Mouse (Mus musculus): ENCODE measurements at regions not wholly inside any gene's neighbourhood (a gene's known extent, or its start where the extent isn't known, plus 50 kb on each side); places are given as distances from the start of the nearest gene placed in this dataset.
A peak's percentile ranks its signal among the peaks of the same experiment; 100 is the strongest.

DNA sequence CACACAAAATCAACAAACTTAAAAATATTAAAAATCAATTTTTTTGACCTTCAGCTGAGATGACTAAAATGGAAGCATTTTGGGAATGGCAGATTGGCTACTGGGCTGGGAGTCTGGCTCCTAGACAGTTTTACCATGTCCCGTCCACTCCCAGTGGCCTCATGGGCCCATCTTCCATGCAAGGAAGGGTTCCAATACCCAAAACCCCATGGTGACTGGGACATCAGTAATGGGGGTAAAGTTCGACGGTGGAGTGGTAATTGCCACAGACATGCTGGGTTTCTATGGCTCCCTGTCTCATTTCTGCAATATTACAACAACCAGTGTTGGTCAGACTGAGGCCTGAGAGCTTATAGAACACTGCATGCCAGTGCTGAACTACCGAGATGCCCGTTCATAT is 82.2 kb downstream of the Il20rb start:
- DNase-seq (ENCODE audit: low spot score in 2 of 2), result no peak

DNA sequence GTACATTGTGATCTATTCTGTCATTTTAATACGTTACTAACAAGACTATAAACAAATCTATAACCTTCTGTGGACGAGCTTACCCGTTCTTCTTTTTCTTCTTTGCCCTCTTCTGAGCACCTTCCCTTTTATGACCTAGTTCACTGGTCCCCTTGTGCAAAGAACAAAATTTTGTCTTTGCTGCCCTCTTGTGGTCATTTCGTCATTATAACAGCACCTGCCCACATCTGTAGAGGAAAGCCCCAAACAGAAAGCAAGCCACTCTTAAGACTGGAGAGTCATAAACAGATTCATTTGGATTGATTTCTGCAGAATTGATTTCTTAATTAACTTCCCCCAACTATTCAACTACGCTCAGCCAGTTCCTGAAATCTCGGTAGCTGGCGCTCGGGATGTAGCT is 86.2 kb downstream of the Il20rb start:
- peak; percentile 21 to 51 for DNase-seq (ENCODE audit: low spot score in 2 of 2)

DNA sequence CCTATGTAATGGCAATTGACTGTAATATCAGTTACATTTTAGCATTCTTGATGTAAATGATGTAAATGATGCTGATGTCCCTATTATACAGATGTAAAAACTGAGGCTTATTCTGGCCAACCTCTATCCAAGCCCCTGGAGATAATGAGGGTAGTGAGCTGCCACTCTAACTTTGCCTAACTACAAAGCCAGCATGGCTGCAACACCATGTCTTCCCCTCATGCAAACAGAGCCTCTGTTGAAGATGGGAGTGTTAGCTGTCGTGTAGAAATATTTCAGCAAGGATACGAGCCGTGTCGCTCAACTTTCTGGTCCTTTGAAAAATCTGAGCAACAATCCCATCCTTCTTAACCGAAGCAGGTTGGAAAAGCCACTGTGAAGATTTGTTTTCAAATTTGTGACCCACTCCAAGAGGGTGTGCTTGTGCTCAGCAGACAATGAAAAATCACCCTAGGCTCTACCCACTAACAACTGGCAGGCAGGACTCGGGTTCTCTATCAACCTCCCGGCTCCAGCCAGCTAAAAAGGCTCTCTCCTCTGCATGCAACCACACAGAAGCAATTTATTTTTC is 90.2 kb downstream of the Il20rb start:
- DNase-seq (ENCODE audit: low spot score in 2 of 2), result no peak

DNA sequence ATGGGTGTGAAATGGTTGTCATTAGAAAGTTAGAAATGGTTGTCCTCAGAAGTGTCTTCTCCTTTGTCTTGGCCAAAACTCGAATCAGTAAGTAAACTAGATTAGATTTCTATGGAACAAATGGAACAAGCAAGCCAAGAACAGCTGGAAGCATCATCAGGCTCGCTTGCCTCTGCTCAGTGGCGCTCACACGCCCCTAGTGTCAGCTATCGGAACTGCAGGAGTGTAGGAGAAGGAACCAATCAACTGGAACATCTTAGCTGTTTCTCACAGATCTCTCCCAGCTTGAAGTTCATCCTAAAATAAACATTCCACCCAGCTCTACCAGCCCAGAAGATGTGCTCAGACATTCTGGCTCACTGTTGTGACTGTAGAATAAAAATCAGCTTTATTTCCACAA is 90.9 kb downstream of the Il20rb start:
- peak; percentile 80 to 82 for DNase-seq (ENCODE audit: low spot score in 2 of 2)

DNA sequence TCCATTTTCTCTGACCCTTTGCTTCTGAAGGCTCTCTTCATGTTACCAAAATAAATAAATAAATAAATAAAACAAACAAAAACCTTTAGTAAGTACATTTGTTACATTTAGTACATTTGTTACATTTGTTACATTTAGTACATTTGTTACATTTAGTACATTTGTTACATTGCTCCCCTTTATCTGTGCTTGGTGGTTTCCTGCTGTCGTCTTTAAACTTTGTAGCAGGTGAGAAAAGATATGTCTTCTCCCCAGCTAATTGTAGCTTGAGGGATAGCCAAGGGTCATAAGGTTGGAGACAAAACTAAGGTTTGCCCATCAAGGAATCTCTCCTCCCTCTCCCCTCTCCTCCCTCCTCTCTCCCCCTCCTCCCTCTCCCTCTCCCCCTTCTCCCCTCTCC is 92.0 kb downstream of the Il20rb start:
- DNase-seq (ENCODE audit: low spot score in 2 of 2), result no peak

DNA sequence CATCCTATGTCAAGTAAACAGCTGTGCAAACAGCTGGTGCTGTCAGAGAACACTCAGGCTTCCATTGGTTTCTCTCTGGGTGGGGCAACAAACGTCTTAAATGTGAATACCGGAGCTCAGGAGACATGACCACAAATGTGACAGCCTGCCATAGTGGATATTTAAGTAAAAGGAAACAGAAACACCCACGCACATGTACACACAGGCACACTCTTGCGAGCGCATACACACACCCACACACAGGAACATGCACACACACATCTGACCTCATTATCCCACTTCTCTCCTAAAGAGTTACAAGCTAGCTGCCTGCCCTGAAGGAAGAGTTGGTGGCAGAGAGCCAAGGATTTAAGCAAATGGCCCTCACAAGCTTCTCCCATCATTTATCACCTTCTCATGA is 92.4 kb downstream of the Il20rb start:
- no peak for DNase-seq (ENCODE audit: low spot score in 2 of 2)

DNA sequence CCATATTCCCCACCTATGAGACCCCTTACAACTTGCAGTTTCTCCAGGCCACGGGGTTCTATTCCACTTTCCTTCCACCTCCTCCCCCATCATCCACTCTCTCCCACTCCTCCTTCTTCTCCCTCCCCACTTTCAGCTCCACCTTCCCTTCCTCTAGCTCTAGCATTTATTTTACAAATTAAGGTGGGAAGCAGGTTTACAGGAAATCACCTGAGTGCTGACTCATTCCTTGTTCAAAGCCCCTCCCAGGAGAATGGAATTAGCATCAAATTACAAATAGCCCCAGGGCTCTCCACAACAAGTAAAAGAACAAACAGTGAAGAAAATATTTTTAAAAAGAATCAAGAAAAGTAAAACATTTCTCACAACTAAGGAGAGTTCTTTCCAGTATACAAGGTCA is 94.3 kb downstream of the Il20rb start:
- no peak for DNase-seq (ENCODE audit: low spot score in 2 of 2)

DNA sequence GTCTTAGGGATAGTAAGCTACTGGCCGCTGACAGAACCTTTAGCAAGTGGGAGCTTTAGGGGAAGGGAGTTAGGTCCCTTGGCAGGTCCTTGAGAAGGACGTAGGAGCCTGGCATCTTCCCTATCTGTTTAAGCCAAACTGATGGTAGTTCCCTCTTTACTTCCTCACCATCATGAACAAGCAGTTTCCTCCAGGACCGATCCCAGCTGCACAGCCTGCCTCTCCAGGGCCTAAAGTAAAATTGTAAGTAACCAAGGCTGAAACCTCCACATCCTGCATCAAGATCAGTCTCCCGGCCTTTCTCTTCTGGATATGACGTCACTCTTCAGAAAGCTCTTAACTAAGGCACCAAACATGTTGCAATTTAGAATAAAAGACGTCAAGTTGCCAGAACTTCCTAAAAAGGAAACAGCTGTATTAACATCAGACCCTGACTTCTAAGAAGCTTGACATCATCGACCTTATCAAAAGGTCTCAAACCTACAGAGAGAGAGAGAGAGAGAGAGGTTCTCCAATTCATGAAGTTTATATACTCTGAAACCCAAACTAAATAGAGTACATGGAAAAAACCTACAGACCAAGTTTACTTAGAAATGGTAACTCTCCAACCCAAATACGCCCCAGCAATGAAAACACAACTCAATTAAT is 94.9 kb downstream of the Il20rb start:
- DNase-seq (ENCODE audit: low spot score in 2 of 2), result no peak

DNA sequence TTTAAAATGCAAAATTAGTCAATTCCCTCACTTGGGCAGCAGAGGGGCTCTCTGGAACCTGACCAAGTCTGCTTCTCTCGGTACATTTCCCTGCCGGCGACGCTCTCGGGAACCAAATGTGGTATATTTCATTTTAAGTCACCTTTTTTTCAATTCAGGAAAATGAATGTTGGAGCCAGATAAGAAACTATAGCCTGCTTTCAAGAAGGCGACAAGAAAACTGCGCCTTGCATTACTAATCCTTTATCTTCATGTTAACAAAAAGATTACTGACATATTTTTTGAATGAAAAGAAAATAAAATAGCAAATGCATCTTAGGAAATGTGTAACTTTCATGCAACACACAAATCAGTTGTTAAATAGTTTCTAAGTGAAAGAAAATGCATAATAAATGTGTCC is 98.2 kb downstream of the Il20rb start:
- DNase-seq (ENCODE audit: low spot score in 2 of 2), result no peak

DNA sequence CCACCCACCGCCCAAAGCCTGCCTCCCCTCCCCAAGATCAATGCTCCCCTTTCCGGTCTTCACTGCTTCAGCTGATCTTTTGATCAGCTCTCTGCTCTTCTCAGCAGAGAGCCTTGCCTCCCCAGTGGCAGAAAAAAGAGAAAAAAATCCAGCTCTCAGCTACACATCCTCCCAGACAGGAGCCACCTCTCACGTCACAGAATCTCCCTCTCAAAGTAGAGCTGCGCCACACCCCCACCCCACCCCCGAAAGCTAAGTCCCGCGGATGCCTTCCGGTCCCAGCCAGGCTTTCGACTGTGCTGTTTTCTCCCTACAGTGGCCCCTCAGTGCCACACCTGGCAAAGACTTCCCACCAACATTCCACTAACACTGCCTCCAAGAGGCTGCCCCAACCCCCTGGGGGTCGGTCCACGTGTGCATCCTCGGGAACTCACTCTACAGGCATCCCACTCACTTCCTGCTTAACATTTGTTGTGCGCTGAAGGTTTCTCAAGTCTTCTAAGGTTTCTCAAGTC is 99.4 kb downstream of the Il20rb start:
- no peak for DNase-seq (ENCODE audit: low spot score in 2 of 2)

DNA sequence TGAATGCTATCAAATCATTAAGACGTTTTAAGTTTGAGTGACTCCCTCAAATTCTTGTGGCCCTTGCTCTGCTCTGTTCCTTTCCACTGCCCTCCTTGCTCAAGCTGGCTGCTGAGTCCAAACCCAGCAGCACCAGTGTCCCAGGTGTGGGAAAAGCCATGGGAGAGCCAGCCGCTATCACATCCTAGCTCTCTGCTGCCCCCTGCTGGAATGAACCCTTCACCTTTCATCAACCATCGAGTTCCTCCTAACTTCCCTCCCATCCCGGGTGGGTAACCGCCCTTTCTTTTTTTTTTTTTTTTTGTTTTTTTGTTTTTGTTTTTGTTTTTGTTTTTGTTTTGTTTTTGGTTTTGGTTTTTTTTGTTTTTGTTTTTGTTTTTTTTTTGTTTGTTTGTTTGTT is 104.1 kb downstream of the Il20rb start:
- peak; percentile 73 to 78 for DNase-seq (ENCODE audit: low spot score in 2 of 2)

DNA sequence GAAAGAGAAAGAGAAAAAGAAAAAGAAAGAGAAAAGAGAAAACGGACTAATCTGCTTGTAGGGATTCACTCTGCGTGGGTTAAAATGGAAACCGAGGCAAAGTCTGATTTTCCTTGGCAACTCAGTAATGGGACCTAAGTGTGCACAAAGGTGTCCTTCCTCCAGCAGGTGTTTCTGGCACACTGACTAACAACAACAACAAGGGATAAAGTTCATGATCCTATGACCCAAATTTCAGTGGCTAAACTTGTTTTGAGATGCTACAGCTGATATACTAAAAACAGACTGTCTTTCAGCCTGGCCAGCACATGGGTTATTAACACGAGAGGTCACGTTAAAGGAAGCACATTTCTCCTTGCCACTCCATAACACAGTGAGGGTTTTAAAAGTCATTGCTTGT is 116.7 kb downstream of the Il20rb start:
- no peak for DNase-seq (ENCODE audit: low spot score in 2 of 2)

DNA sequence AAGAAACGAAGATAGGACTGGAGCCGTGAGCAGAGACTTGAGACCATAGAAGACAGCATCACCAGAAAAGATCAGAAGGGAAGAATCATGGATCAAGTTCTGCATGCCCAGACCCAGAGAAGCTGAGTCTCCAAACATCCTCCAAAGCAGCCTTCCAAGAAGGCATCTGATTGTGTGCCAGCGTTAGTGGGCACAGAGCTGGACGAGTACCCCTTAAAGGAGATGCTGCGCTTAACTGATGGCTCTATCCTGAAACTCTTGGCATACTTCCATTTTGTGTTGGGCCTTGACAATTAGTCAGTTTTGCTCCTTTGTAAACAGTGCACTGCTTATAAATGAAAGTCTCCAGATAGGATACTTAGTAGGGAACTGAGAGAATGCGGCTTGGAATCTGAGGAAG is 119.8 kb downstream of the Il20rb start:
- DNase-seq (ENCODE audit: low spot score in 2 of 2), result no peak

DNA sequence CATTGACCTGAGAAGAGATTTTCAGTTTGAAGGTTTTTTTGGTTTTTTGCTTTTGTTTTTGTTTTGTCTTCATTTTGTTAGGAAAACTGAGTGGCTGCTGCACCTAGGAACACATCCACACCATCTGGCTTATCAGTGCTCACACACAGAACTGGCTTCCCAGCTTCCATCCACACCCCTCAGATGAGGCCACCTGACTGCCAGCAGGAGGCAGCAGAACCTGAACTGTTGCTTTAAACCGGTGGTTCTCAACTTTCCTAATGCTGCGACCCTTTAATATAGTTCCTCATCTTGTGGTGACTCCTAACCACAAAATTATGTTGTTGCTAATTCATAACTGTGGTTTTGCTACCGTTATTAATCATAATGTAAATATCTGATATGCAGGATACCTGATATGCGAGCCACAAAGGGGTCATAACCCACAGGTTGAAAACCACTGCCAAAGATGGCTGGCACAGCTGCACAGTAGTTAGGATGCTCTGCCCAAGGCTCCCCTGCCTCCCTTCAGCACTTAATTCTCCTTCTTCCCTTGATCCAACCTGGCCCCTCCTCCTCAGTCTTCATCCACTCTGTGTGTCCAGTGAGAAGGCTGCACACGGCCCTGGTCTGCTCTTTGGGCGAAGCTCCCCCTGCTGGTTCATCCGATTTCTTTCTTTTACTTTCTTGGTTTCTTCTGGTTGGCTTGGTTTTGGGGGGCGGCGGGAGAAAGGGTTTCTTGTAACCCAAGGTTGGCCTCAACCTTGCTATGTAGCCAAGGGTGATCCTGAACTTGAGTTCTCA is 126.5 kb downstream of the Il20rb start:
- no peak for DNase-seq (ENCODE audit: low spot score in 2 of 2)

DNA sequence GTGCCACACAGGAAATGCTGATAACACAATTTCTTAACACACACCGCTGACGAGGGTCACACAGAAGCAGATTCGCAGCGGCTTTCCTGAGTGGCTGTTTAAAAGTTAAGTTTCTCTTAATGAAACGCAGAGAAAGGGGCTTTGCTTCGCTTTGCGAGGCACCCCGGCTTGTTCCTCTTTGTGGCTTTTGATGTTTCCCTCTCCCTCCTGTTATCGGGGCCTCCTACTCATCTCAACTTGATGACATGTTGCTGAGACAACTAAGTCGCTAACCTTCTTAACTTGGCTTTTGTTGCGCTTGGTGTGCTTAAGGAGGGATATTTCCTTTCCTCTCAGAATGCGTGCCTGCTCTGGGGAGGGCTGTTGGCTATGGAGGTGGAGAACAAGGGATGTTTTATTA is 129.0 kb downstream of the Il20rb start:
- no peak for DNase-seq (ENCODE audit: low spot score in 2 of 2)

DNA sequence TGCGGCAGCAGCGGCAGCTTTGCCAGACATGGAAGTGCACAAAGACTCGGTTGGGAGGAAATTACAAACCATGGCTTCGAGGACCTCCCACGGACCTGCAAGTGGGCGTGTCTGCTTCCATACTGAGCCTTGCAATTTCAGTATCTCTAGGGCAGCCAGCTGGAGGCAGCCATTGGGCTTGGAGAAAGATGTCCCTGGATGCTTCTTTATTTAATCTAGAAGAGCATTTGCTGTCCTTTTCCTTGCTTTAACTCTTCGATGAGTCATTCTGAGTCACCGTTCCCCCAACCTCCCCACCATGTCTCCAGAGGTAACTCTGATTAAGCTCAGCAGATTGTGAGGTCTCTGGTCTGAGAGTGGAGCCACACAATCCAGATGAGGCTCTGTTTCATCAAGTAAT is 145.8 kb downstream of the Il20rb start:
- no peak for DNase-seq (ENCODE audit: low spot score in 2 of 2)

DNA sequence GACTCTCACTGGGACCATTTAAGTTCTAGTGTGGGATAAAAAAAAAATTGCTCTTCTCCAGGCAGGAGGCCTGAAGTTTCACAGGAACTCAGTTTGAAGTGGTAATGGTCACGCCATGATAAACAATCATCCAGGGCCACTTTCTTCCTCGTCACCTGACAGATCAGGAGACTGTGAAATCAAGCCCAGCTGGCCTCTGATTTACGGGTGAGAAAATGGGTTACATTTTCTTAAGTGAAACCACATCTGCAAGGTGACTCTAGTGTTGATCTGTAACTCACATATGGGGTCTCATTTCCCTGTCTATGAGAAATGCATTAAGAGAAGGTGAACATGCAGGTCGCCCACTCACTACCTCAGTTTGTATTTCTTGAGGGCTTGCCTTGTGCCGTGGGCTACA is 178.8 kb downstream of the Il20rb start:
- DNase-seq (ENCODE audit: low spot score in 2 of 2), result no peak

DNA sequence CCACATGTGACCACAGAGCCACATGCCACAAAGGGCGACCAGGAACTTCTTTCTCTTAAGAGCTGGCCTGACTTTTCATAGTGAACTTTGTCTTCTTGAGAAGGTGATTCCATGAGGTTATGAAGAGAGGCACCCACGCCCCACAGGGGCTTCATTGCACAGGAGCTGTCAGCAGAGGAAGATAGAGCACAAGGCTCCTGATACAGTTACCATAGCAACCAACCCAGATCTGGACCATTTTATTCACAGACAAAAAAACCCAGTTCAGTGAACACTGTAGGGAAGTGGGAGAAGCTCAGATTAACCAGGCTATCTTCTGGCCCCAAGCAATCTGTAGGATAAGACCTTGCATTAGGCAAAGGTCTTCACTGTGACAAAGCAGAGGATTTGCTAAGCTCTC is 179.2 kb downstream of the Il20rb start:
- DNase-seq (ENCODE audit: low spot score in 2 of 2), result no peak

DNA sequence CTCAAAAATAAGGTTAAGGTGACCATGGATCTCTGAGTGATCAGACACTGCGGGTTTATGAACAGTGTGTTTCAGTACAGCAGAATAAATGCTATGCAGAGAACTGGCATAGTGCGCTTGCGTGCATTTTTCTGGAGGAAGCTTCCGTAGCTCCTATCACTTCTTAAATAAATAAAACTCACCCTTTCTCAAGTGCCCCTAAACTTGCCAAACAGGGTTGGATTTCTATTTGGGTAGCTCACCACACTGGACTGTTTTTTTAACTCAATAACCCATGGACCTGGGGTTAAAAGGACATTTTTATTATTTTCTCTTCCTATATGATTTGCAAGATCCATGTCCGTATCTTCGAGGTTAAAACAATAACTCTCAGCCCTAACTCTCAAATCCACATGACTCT is 182.8 kb downstream of the Il20rb start:
- DNase-seq (ENCODE audit: low spot score in 2 of 2), result no peak

DNA sequence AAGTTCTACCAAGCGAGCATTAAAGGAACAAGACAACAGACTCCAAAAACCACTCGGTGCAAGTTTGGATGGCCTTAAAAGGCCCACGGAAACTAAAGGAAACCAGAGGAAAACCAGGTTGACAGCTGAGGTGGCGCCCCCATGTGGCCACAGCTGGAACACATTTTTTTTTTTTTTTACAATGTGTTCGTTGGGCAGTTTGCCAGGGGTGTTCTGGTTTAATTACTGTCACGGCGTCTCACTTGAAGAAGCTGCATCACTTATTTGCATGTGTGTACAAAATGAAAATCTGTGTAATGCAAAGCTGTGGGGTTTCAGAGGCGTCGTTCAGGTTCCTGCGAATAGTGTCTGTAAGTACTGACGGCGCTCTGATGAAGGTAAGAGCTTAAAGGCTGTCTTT is 185.0 kb downstream of the Il20rb start:
- DNase-seq (ENCODE audit: low spot score in 2 of 2), result no peak

DNA sequence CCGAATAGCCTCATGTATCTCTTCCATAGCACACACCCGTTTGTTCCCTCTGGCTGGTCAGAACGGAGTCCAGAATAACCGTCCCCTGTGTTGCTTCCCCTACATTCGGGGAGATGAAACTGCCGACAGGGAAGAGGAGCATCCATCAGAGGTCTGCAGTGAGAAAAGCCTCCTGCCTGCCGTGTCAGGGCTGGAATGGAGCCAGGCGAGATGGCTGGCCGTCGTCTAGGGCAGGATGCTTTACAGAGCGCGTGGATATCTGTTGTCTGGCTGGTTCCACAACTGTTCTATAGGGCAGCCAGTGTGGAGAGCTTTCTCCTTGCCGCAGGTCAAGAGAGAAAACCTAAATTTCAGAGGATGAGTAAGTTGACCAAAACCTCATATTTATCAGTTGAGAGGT is 209.2 kb downstream of the Il20rb start:
- DNase-seq (ENCODE audit: low spot score in 2 of 2), result no peak

DNA sequence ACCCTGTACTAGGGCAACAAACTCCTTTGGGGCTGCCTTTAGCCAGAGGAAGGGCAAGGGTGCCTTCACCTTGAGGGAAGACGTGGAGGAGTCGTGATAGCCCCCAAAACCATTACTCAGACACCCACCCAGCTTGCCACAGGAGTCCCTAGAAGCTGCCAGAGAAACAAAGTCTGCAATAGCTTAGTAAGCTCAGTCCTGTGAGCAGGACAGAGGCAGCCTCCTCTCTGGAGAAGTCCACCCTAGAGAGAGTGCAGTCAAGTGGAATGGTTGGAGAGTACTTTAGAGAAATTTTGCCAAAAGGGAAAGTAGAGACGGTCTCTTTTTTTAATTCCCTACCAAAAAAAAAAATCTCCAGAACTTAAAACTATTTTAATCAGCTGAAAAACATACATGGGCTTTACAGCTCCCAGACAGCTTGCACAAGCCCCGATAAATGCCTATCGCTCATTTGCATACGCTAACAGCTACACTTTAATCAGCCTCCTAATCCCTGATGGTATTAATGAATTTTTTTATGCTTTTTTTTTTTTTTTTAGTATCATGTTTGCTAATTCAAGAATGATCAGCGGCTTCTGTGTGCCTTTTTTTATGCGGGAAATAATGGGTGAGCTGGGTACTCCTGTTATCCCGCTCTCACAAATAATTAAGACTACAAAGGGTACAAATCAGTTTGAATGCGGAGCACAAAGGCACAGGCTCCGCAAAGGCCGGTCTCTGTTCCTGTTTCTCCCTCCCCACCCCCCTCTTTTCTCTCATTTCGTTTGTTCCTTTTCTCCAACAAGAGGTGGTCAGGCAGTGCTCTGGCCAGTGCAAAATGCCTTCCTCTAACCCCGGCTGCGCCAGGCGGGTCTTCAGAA is 219.8 kb downstream of the Il20rb start:
- DNase-seq (ENCODE audit: low spot score in 2 of 2), result no peak

All from adrenal gland, adult 18-20 months (tissue).